Mouse (Mus musculus) midbrain, embryonic 14.5 days (tissue): Measurements from ENCODE around the gene Pfkp. TPM values are rescaled to one million over a fixed set of nuclear protein-coding genes. Genes with fewer than 3 reads are reported as not detected.

ENCODE experiments used
- ATAC-seq: fragments of 200-750 bp; cut with Nextera tagmentation; 2 replicates; pipeline ENCODE4 v1.8.0; 2017; ENCODE audit warnings: moderate number of reproducible peaks, moderate library complexity; ENCODE audit not compliant: low FRiP score, low TSS enrichment
- DNase-seq: peaks from one replicate; pipeline ENCODE4 v3.0.0-alpha.2; 2015
- H3K27ac ChIP-seq: fragments of 300-500 bp; sonication (generic); replicated peaks from 2 replicates; pipeline ENCODE4 v1.5.1; 2014; ENCODE audit warnings: mild to moderate bottlenecking, low read depth, low read length, moderate library complexity
- H3K27me3 ChIP-seq: fragments of 300-500 bp; sonication (generic); 2 replicates; pipeline ENCODE4 v1.6.1; 2014; ENCODE audit warnings: low read length, control low read depth, mixed read lengths; ENCODE audit not compliant: control insufficient read depth, insufficient read depth
- H3K36me3 ChIP-seq: fragments of 300-500 bp; sonication (generic); 2 replicates; pipeline ENCODE4 v1.6.1; 2014; ENCODE audit warnings: low read length, control low read depth; ENCODE audit not compliant: control insufficient read depth, insufficient read depth
- H3K4me1 ChIP-seq: fragments of 300-500 bp; sonication (generic); 2 replicates; pipeline ENCODE4 v1.6.1; 2014; ENCODE audit warnings: mild to moderate bottlenecking, antibody characterized with exemption, low read length, control low read depth; ENCODE audit not compliant: control insufficient read depth, insufficient read depth
- H3K4me2 ChIP-seq: fragments of 300-500 bp; sonication (generic); 2 replicates; pipeline ENCODE4 v1.6.1; 2014; ENCODE audit warnings: mild to moderate bottlenecking, low read length, moderate library complexity
- H3K4me3 ChIP-seq: fragments of 300-500 bp; sonication (generic); replicated peaks from 2 replicates; pipeline ENCODE4 v1.5.1; 2014; ENCODE audit warnings: low read depth, low read length
- H3K9ac ChIP-seq: fragments of 300-500 bp; sonication (generic); replicated peaks from 2 replicates; pipeline ENCODE4 v1.6.1; 2014; ENCODE audit warnings: mild to moderate bottlenecking, low read length, moderate library complexity
- H3K9me3 ChIP-seq: fragments of 300-500 bp; sonication (generic); 2 replicates; pipeline ENCODE4 v1.6.1; 2016; ENCODE audit warnings: low read length, control low read depth, mixed read lengths; ENCODE audit not compliant: control insufficient read depth
- WGBS: fragments of 180-500 bp; shearing (Covaris S2); extraction: QIAGEN DNeasy Blood & Tissue Kit; methylation state at CpG from one replicate; pipeline ENCODE4 v1.1.7; 2014; 5-methylcytosine and 5-hydroxymethylcytosine counted together
- polyA plus RNA-seq: library from polyadenylated mRNA; unstranded; fragments of >200 nt; fragmentation: Nextera tagmentation; extraction: Ambion mirVana; gene quantifications from 2 replicates; pipeline ENCODE4 v1.2.1, GENCODE M21; 2014

Pfkp gene
- polyA plus RNA-seq, 1 experiment from 2014 or later, result 241 TPM

- no peak overlapping the region for H3K27ac ChIP-seq
- no peak overlapping the region for H3K4me2 ChIP-seq
- no peaks in the 10 kb centered on the region for H3K9me3 ChIP-seq
- 0 out of 2 replicates have a peak, but pooled peaks cover 2% of the 10 kb centered on the region for H3K4me1 ChIP-seq
- no peak overlapping the region for H3K9ac ChIP-seq
- DNase-seq, result no peak
- no peaks in the 10 kb centered on the region for H3K27me3 ChIP-seq
- 71% methylated on average over 3 of the region's 3 CpGs for WGBS
- ATAC-seq, result no peak
- no peak overlapping the region for H3K4me3 ChIP-seq
- no peaks in the 10 kb centered on the region for H3K36me3 ChIP-seq
Observed at GRCm38 (mm10) chr13:6649542-6649941, 965 bp upstream of the Pfkp start.

DNA sequence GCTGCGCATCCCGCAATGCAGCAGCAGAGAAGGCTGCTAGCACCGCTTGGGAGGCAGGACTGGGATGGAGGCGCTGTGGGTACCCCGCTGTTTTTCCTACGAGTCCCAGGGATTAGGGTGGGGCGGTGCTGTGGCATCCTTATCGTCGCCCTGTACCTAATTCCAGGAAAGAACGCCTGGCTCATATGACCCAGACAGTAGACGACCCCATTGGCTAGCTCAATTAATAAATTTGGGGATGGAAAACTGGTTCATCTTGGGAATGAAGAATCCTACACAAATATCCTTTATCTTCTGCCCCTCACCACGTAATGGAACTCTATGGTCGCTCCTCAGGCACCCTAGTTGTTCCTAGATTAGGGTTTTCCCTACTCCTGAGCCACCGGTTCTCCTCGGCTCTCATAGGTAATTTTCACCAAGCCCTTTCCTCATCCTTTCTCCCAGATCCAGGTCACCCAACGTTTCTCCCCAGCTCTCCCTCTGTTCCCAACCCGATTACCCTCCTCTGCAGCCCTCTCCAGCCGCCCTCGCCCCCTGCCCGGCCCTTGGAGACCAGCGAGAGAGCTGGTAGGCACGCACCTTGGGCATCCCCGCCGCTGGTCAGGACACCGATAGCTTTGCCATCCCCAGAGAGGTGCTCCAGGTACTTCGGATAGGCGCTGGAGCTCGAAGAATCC lies 447 bp downstream of the Pfkp start:
- peak; percentile 59 for DNase-seq
- no peaks in the 10 kb centered on the region for H3K9me3 ChIP-seq
- H3K27me3 ChIP-seq, result no peaks in the 10 kb centered on the region
- H3K9ac ChIP-seq, result peak overlapping the region; percentile 71
- no peaks in the 10 kb centered on the region for H3K36me3 ChIP-seq
- H3K4me3 ChIP-seq, result peak overlapping the region; percentile 67
- WGBS, result under 1% methylated on average over 28 of the region's 28 CpGs
- peak overlapping the region; percentile 99 for H3K4me2 ChIP-seq
- H3K4me1 ChIP-seq, result 0 out of 2 replicates have a peak, but pooled peaks cover 2% of the 10 kb centered on the region
- H3K27ac ChIP-seq, result peak overlapping the region; percentile 78
- peak; percentile 64 for ATAC-seq

DNA sequence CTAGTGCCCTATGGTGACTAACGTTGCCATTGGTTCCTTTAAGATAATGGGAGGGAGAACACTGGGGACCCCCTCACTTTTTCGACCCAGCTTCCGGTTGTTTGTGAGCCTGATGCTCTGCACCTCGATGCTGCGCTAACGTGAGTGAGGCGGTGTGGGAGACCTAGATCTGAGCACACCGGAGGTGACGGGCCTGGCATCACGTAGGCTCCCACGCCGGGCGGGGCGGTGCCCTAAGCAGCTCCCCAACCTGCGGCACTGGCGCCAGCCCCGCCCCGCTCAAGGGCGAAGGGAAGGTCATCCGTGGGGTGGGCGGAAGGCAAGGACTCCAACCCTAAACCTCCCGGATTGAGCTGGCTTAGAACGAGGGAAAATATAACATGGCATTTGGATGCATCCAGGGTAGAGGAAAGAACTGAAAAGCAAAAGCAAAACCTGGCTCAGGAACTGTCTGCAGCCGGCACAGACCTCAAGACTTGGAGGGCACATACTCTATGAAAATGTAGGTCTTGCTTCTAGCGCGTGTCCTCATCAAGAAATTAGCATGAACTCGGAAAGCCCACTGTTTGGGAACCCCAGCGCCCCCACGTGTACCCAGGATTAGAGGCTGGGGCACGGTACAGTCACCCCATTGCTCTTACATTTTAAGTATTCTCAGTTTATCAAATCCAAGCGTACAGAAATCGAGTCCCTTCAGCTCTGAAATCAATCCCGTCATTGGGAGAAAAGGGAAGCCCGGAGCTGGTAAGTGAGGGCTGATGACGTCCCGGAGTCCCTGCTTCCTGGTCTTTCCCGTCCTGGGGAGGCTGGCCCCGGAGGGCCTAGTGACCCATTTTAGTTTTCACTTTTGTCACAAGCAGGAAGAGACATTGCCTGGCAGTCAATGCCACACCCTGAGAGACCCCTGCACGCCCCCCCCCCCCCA lies 1.2 kb downstream of the Pfkp start:
- DNase-seq (peak; percentile 75), ATAC-seq (peak; percentile 46)
- WGBS, result under 1% methylated on average over 39 of the region's 39 CpGs

DNA sequence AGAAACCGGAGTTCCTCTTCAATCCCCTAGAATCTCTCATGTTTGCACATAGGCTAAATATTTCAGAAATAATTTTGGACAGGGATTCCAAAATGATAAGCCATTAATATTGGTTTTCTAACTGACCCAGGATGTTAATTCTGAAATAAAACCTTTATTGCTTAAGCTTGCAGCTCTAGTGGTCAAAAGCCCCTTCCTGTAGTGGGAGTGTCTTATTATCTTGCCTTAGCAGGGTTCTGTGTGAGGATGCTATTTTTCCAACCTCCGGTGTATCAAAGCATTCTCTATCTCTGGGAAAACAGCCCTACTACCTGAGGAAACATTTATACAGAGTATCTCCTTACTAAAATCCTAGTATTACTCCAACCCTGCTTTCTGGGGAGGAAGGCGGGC lies 1.9 kb downstream of the Pfkp start:
- H3K4me1 ChIP-seq, result 0 out of 2 replicates have a peak, but pooled peaks cover 2% of the 10 kb centered on the region
- H3K36me3 ChIP-seq, result no peaks in the 10 kb centered on the region
- DNase-seq (no peak), ATAC-seq (no peak)
- 43% methylated on average over 3 of the region's 3 CpGs for WGBS
- peak overlapping the region; percentile 71 for H3K9ac ChIP-seq
- H3K27ac ChIP-seq, result peak overlapping the region; percentile 78
- peak overlapping the region; percentile 99 for H3K4me2 ChIP-seq
- no peaks in the 10 kb centered on the region for H3K9me3 ChIP-seq
- H3K27me3 ChIP-seq, result no peaks in the 10 kb centered on the region
- peak overlapping the region; percentile 67 for H3K4me3 ChIP-seq

More for the DNA sequence above, 1.2 kb downstream of the Pfkp start:
- Histone ChIP-seq H3K9ac (peak overlapping the region; percentile 71), H3K27ac (peak overlapping the region; percentile 78), H3K4me2 (peak overlapping the region; percentile 99), H3K27me3 (no peaks in the 10 kb centered on the region), H3K36me3 (no peaks in the 10 kb centered on the region), H3K4me1 (0 out of 2 replicates have a peak, but pooled peaks cover 2% of the 10 kb centered on the region), H3K4me3 (peak overlapping the region; percentile 67), H3K9me3 (no peaks in the 10 kb centered on the region)

DNA sequence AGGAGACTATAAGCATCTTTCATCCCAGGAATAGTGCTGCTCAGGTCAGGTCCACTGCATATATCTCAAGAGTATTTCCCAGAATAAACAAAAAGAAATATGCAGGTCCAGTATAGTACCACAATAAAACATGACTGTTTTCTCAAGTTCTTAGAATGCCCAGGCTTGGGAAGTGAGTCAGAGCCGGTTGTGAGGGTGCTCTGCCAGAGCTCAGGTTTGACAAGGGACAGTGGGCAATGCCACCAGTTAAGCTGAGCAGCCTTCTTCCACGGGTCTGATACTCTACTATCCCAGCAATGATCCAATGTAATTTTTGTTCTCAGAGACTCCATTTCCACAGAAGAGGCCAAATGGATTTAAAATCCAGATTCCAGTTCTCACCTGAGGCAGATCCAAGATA lies 2.3 kb downstream of the Pfkp start:
- peak overlapping the region; percentile 67 for H3K4me3 ChIP-seq
- H3K27ac ChIP-seq, result no peak overlapping the region
- WGBS, result 75% methylated on average over 2 of the region's 2 CpGs
- ATAC-seq, result no peak
- no peaks in the 10 kb centered on the region for H3K36me3 ChIP-seq
- H3K27me3 ChIP-seq, result no peaks in the 10 kb centered on the region
- no peak for DNase-seq
- no peaks in the 10 kb centered on the region for H3K9me3 ChIP-seq
- peak overlapping the region; percentile 99 for H3K4me2 ChIP-seq
- peak overlapping the region; percentile 71 for H3K9ac ChIP-seq
- H3K4me1 ChIP-seq, result 0 out of 2 replicates have a peak, but pooled peaks cover 2% of the 10 kb centered on the region

DNA sequence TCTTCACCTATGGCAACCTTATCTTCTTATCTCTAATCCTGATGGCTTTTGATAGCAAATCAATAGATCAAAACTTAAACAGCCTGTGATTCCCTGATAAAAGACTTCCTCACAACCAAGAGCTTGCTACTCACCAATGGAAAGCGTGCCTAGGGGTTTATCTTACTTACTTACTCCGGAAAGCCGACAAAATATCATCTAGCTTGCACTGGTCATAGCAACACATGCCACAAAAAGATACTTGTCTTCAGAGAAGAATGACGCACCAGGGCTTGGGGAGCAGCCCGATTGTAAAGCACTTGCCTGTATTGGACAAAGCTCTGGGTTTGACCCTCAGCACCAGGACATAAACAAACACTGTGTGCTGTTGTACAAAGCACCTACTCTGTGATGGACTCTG lies 4.6 kb downstream of the Pfkp start:
- Histone ChIP-seq H3K9ac (no peak overlapping the region), H3K27ac (no peak overlapping the region), H3K4me3 (no peak overlapping the region), H3K4me2 (no peak overlapping the region), H3K36me3 (no peaks in the 10 kb centered on the region), H3K27me3 (no peaks in the 10 kb centered on the region), H3K9me3 (no peaks in the 10 kb centered on the region), H3K4me1 (0 out of 2 replicates have a peak, but pooled peaks cover 2% of the 10 kb centered on the region)
- no peak for DNase-seq
- ATAC-seq, result no peak
- WGBS, result 82% methylated on average over 5 of the region's 5 CpGs

DNA sequence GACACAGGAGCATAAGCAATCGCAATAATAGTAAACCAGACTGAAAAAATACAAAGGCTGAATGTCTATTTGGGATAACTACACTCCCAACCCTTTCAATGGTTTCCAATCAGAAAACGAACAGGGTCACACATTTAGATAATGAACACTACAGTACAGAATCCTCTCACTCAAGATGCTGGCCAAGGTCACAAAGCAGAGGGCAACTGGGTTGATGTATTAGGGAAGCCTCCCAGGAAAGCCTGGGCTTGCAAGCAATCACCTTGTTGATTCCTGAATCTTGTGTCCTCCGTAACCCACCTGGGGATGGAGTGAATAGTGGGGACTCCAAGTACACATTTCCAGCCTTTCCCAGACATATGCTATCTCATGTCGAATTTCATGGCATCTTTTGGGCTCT lies 5.6 kb downstream of the Pfkp start:
- WGBS, result 88% methylated on average over 4 of the region's 4 CpGs
- no peak overlapping the region for H3K4me3 ChIP-seq
- ATAC-seq (no peak), DNase-seq (no peak)
- H3K27ac ChIP-seq, result no peak overlapping the region
- no peaks in the 10 kb centered on the region for H3K9me3 ChIP-seq
- no peaks in the 10 kb centered on the region for H3K36me3 ChIP-seq
- no peaks in the 10 kb centered on the region for H3K27me3 ChIP-seq
- H3K4me2 ChIP-seq, result no peak overlapping the region
- H3K4me1 ChIP-seq, result no peaks in the 10 kb centered on the region
- no peak overlapping the region for H3K9ac ChIP-seq

GRCm38 (mm10) chr13:6642453-6642852 lies 6.1 kb downstream of the Pfkp start:
- no peak overlapping the region for H3K9ac ChIP-seq
- no peaks in the 10 kb centered on the region for H3K9me3 ChIP-seq
- H3K4me2 ChIP-seq, result no peak overlapping the region
- no peak overlapping the region for H3K4me3 ChIP-seq
- WGBS, result 95% methylated on average over 5 of the region's 5 CpGs
- no peak overlapping the region for H3K27ac ChIP-seq
- H3K4me1 ChIP-seq, result no peaks in the 10 kb centered on the region
- DNase-seq (no peak), ATAC-seq (no peak)
- H3K36me3 ChIP-seq, result no peaks in the 10 kb centered on the region
- H3K27me3 ChIP-seq, result no peaks in the 10 kb centered on the region
